Mouse (Mus musculus) forelimb bud, embryonic 11.5 days (tissue): ENCODE measurements around the gene Kcnip1.

Source experiments
- DNase-seq: peaks from one replicate; pipeline ENCODE4 v3.0.0-alpha.2; 2012; ENCODE audit warnings: low read depth, low spot score

Kcnip1 gene

GRCm38 (mm10) chr11:33986525-33986924 is 6.4 kb downstream of the Kcnip1 start:
- no peak for DNase-seq

- peak; percentile 54 for DNase-seq
These were observed 12.8 kb downstream of the Kcnip1 start for GRCm38 (mm10) chr11:33980146-33980545.

GRCm38 (mm10) chr11:33975121-33975520 is 17.8 kb downstream of the Kcnip1 start:
- DNase-seq, result no peak

- no peak for DNase-seq
These were observed 18.5 kb downstream of the Kcnip1 start for GRCm38 (mm10) chr11:33974341-33975040.

GRCm38 (mm10) chr11:33972114-33972513 is 20.8 kb downstream of the Kcnip1 start:
- DNase-seq, result no peak

- no peak for DNase-seq
These were observed 23.8 kb downstream of the Kcnip1 start for GRCm38 (mm10) chr11:33969199-33969598.

GRCm38 (mm10) chr11:33967708-33968107 is 25.2 kb downstream of the Kcnip1 start:
- no peak for DNase-seq

- DNase-seq, result no peak
These were observed 27.6 kb downstream of the Kcnip1 start for GRCm38 (mm10) chr11:33965380-33965779.

GRCm38 (mm10) chr11:33962688-33963407 is 30.1 kb downstream of the Kcnip1 start, which contains the start of gene Kcnmb1:
Kcnmb1 (plus strand) TSS chr11:33963013.
- DNase-seq, result peak; percentile 38

- DNase-seq, result no peak
These were observed 30.8 kb downstream of the Kcnip1 start for GRCm38 (mm10) chr11:33962178-33962577.

GRCm38 (mm10) chr11:33958713-33959112 is 34.2 kb downstream of the Kcnip1 start:
- no peak for DNase-seq

GRCm38 (mm10) chr11:33957595-33957994 is 35.4 kb downstream of the Kcnip1 start:
- no peak for DNase-seq

GRCm38 (mm10) chr11:33956623-33957022 is 36.3 kb downstream of the Kcnip1 start:
- no peak for DNase-seq

- no peak for DNase-seq
These were observed 37.0 kb downstream of the Kcnip1 start for GRCm38 (mm10) chr11:33955982-33956381.

- DNase-seq, result no peak
These were observed 41.0 kb downstream of the Kcnip1 start for GRCm38 (mm10) chr11:33951684-33952625.

GRCm38 (mm10) chr11:33951155-33951554 is 41.8 kb downstream of the Kcnip1 start:
- DNase-seq, result peak; percentile 38

GRCm38 (mm10) chr11:33946501-33946900 is 46.5 kb downstream of the Kcnip1 start:
- no peak for DNase-seq

GRCm38 (mm10) chr11:33944786-33945328 is 48.1 kb downstream of the Kcnip1 start:
- DNase-seq, result no peak

- no peak for DNase-seq
These were observed 48.7 kb downstream of the Kcnip1 start for GRCm38 (mm10) chr11:33944067-33944785.

GRCm38 (mm10) chr11:33943565-33943964 is 49.4 kb downstream of the Kcnip1 start:
- no peak for DNase-seq
